Comparison of ENCODE assay signal across 20 mouse cellular contexts in the genomic region with DNA sequence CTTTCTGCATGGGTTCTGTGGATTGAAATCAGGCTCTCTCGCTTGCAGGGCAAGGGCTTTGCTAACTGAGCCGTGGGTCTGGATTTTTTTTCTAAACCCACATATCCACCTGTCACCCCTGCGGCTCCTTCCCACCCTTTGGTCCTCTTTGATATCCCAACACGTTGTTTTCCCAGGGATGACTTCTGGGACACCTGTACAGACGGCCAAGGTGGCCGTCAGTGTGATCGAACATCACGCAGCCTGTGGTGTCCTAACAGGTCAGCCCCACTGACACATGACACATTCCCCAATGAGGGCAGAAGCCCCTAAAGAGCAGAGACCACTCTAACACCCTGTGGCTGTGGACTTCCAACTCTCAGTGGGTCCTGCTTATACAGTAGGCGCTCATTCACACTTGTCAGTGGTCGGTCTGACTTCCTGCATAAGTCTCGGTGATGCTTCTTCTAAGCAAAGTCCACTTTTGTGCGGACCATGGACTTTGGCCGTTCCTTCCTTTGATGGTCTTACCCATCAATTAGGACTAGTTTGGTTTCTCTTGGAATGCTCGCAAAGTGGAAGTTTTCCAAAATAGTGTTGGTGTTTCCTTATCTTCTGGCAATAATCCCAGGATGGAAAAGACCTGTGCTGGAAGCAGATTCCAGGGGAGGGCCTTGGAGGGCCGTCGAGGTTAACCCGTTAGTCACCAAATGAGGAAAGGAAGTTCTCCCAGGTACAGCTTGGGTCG. TPM values are rescaled to one million over a fixed set of nuclear protein-coding genes. Genes with fewer than 3 reads are reported as not detected.
A peak's percentile ranks its signal among the peaks of the same experiment; 100 is the strongest.
DNase-seq lines count a peak whose midpoint lies in the region; ATAC-seq lines count a peak whose summit lies in the region.
"Had no signal": no experiment of that assay in that cellular context is flagged by ENCODE, and none has a peak within 500 bp of the region (broad histone marks: within the 10 kb centered on the region; RNA-seq: fewer than 3 reads in every experiment).

No protein-coding gene starts in this region.

- WGBS in kidney, embryonic 15.5 days, result 69% methylated on average over 18 of the region's 18 CpGs

- H3K4me1 ChIP-seq in kidney, embryonic 15.5 days, result peaks cover 41% of the 10 kb centered on the region

- no peak overlapping the region for H3K4me2 ChIP-seq in kidney, embryonic 15.5 days
- H3K4me2 ChIP-seq: embryonic facial prominence, embryonic 12.5 days; forebrain, embryonic 12.5 days; heart, embryonic 15.5 days; hindbrain, embryonic 13.5 days had no signal

- no peaks in the 10 kb centered on the region for H3K36me3 ChIP-seq in kidney, embryonic 15.5 days
- H3K36me3 ChIP-seq: embryonic facial prominence, embryonic 12.5 days; forebrain, embryonic 12.5 days; heart, embryonic 10.5 days; heart, embryonic 15.5 days; hindbrain, embryonic 13.5 days had no signal

- no peaks in the 10 kb centered on the region for H3K27me3 ChIP-seq in kidney, embryonic 15.5 days
- H3K27me3 ChIP-seq: embryonic facial prominence, embryonic 12.5 days; forebrain, embryonic 12.5 days; heart, embryonic 15.5 days; hindbrain, embryonic 13.5 days had no signal

- DNase-seq in kidney, adult 11 months, result peak; percentile 66
- DNase-seq in kidney, postnatal 10 days, result no peak
- DNase-seq in kidney, adult 9 months, result peak; percentile 85
- peak; percentile 67 to 77 for DNase-seq in kidney, postnatal 25 days
- no peak for DNase-seq in right cerebral cortex, adult 18-20 months
- DNase-seq: adrenal gland, postnatal 14 days; cerebellum, adult 11-12 months; cerebellum, adult 9-10 months; cerebellum, postnatal 25 days; gastrocnemius, postnatal 10 days; heart, postnatal 14 days had no signal

- H3K9ac ChIP-seq in kidney, embryonic 15.5 days, result no peak overlapping the region
- H3K9ac ChIP-seq: embryonic facial prominence, embryonic 12.5 days; forebrain, embryonic 12.5 days; heart, embryonic 15.5 days; hindbrain, embryonic 13.5 days had no signal

- no peak overlapping the region for H3K27ac ChIP-seq in kidney, embryonic 15.5 days
- H3K27ac ChIP-seq: embryonic facial prominence, embryonic 12.5 days; forebrain, embryonic 12.5 days; heart, embryonic 10.5 days; heart, embryonic 15.5 days had no signal

- no peak for ATAC-seq in kidney, embryonic 15.5 days (replicated peaks; ENCODE audit: low FRiP score)
- ATAC-seq: activated CD4-positive, CD25-positive, alpha-beta regulatory T cell, adult 4 months; forebrain, embryonic 16.5 days; Patski had no signal

- H3K9me3 ChIP-seq in kidney, embryonic 15.5 days (replicated peaks), result no peaks in the 10 kb centered on the region
- H3K9me3 ChIP-seq: embryonic facial prominence, embryonic 12.5 days; forebrain, embryonic 12.5 days; heart, embryonic 10.5 days; heart, embryonic 15.5 days; hindbrain, embryonic 13.5 days had no signal

- no peak overlapping the region for H3K4me3 ChIP-seq in kidney, embryonic 15.5 days (replicated peaks)
- H3K4me3 ChIP-seq: embryonic facial prominence, embryonic 12.5 days; forebrain, embryonic 12.5 days; heart, embryonic 10.5 days; heart, embryonic 15.5 days; hindbrain, embryonic 13.5 days had no signal

RNA-seq across cellular contexts. Expression of gene Zcchc14, which starts 9.1 kb away (rescaled TPM):
- polyA plus RNA-seq in kidney, embryonic 15.5 days (2015; fragmentation: Nextera tagmentation; extraction: Ambion mirVana), result 16.3 and 17.2 TPM in 2 replicates

Comparison
In these comparisons a context has a peak if more than half of its experiments do, and no peak if none do; other contexts are left out.
1. DNase-seq: peak in kidney, adult 11 months (single experiment), kidney, adult 9 months (single experiment) and kidney, postnatal 25 days (2 of 2); none in kidney, postnatal 10 days (single experiment) and right cerebral cortex, adult 18-20 months (single experiment).